Mouse (Mus musculus) midbrain, embryonic 14.5 days (tissue): ENCODE data around the gene Qser1. TPM values are rescaled to one million over a fixed set of nuclear protein-coding genes. Genes with fewer than 3 reads are reported as not detected.

ENCODE experiments used
- ATAC-seq: fragments of 200-750 bp; cut with Nextera tagmentation; 2 replicates; pipeline ENCODE4 v1.8.0; 2017; ENCODE audit warnings: moderate number of reproducible peaks, moderate library complexity; ENCODE audit not compliant: low FRiP score, low TSS enrichment
- DNase-seq: peaks from one replicate; pipeline ENCODE4 v3.0.0-alpha.2; 2015
- H3K27ac ChIP-seq: fragments of 300-500 bp; sonication (generic); replicated peaks from 2 replicates; pipeline ENCODE4 v1.5.1; 2014; ENCODE audit warnings: mild to moderate bottlenecking, low read depth, low read length, moderate library complexity
- H3K27me3 ChIP-seq: fragments of 300-500 bp; sonication (generic); 2 replicates; pipeline ENCODE4 v1.6.1; 2014; ENCODE audit warnings: low read length, control low read depth, mixed read lengths; ENCODE audit not compliant: control insufficient read depth, insufficient read depth
- H3K36me3 ChIP-seq: fragments of 300-500 bp; sonication (generic); 2 replicates; pipeline ENCODE4 v1.6.1; 2014; ENCODE audit warnings: low read length, control low read depth; ENCODE audit not compliant: control insufficient read depth, insufficient read depth
- H3K4me1 ChIP-seq: fragments of 300-500 bp; sonication (generic); 2 replicates; pipeline ENCODE4 v1.6.1; 2014; ENCODE audit warnings: mild to moderate bottlenecking, antibody characterized with exemption, low read length, control low read depth; ENCODE audit not compliant: control insufficient read depth, insufficient read depth
- H3K4me2 ChIP-seq: fragments of 300-500 bp; sonication (generic); 2 replicates; pipeline ENCODE4 v1.6.1; 2014; ENCODE audit warnings: mild to moderate bottlenecking, low read length, moderate library complexity
- H3K4me3 ChIP-seq: fragments of 300-500 bp; sonication (generic); replicated peaks from 2 replicates; pipeline ENCODE4 v1.5.1; 2014; ENCODE audit warnings: low read depth, low read length
- H3K9ac ChIP-seq: fragments of 300-500 bp; sonication (generic); replicated peaks from 2 replicates; pipeline ENCODE4 v1.6.1; 2014; ENCODE audit warnings: mild to moderate bottlenecking, low read length, moderate library complexity
- H3K9me3 ChIP-seq: fragments of 300-500 bp; sonication (generic); 2 replicates; pipeline ENCODE4 v1.6.1; 2016; ENCODE audit warnings: low read length, control low read depth, mixed read lengths; ENCODE audit not compliant: control insufficient read depth
- WGBS: fragments of 180-500 bp; shearing (Covaris S2); extraction: QIAGEN DNeasy Blood & Tissue Kit; methylation state at CpG from one replicate; pipeline ENCODE4 v1.1.7; 2014; 5-methylcytosine and 5-hydroxymethylcytosine counted together
- polyA plus RNA-seq: library from polyadenylated mRNA; unstranded; fragments of >200 nt; fragmentation: Nextera tagmentation; extraction: Ambion mirVana; gene quantifications from 2 replicates; pipeline ENCODE4 v1.2.1, GENCODE M21; 2014

The Qser1 gene
- polyA plus RNA-seq, 1 experiment from 2014 or later = 13.9 TPM

- peaks cover 6% of the 10 kb centered on the region for H3K36me3 ChIP-seq
- WGBS = 11% methylated on average over 6 of the region's 6 CpGs
- H3K27me3 ChIP-seq = no peaks in the 10 kb centered on the region
- peak overlapping the region; percentile 72 for H3K4me3 ChIP-seq
- DNase-seq (peak; percentile 44), ATAC-seq (no peak)
- peak overlapping the region; percentile 92 for H3K27ac ChIP-seq
- peaks cover 11% of the 10 kb centered on the region for H3K4me1 ChIP-seq
- no peaks in the 10 kb centered on the region for H3K9me3 ChIP-seq
- peak overlapping the region; percentile 86; the same call in 1 of the 2 replicates for H3K9ac ChIP-seq
- peak overlapping the region; percentile 70 for H3K4me2 ChIP-seq
These were observed 105.7 kb downstream of the Qser1 start for GRCm38 (mm10) chr2:104710670-104711370.

- Histone ChIP-seq H3K4me3 (no peak overlapping the region), H3K4me2 (0 out of 2 replicates have a peak overlapping the region, but pooled peaks have one; percentile 70), H3K9ac (no peak overlapping the region), H3K27me3 (no peaks in the 10 kb centered on the region), H3K4me1 (peaks cover 11% of the 10 kb centered on the region), H3K9me3 (no peaks in the 10 kb centered on the region), H3K36me3 (peaks cover 15% of the 10 kb centered on the region), H3K27ac (no peak overlapping the region)
- DNase-seq = no peak
- no peak for ATAC-seq
- 68% methylated on average over 6 of the region's 6 CpGs for WGBS
These were observed 106.7 kb downstream of the Qser1 start for GRCm38 (mm10) chr2:104709786-104710337.

Other genes with a start within 250 kb of the Qser1 start
- gene Cstf3, start 226.2 kb downstream of the Qser1 start, polyA plus RNA-seq = 97.0 and 102 TPM in 2 replicates
- gene Tcp11l1, start 104.6 kb downstream of the Qser1 start, polyA plus RNA-seq = 66.1 and 80.2 TPM in 2 replicates
- not detected in 2 replicates for gene Pin1rt1, start 100.4 kb downstream of the Qser1 start, polyA plus RNA-seq
- 1.1 and 1.2 TPM in 2 replicates for gene Depdc7, start 73.9 kb downstream of the Qser1 start, polyA plus RNA-seq
- 0.11 and 0.61 TPM in 2 replicates for gene Prrg4, start 33.1 kb upstream of the Qser1 start, polyA plus RNA-seq
- gene Ccdc73, start 51.0 kb upstream of the Qser1 start, polyA plus RNA-seq = 6.7 and 9.1 TPM in 2 replicates
- 212 and 214 TPM in 2 replicates for gene Eif3m, start 200.3 kb upstream of the Qser1 start, polyA plus RNA-seq